Mouse (Mus musculus) liver, adult 2 months (tissue): ENCODE results near the gene Serpina16. TPM values are rescaled to one million over a fixed set of nuclear protein-coding genes. Genes with fewer than 3 reads are reported as not detected.

Experiments used
- DNase-seq: peaks from one replicate; pipeline ENCODE4 v3.0.0-alpha.2; 2011; ENCODE audit warnings: low read depth, low spot score; ENCODE audit errors: extremely low read depth
- H3K27ac ChIP-seq: fragments of 200-500 bp; replicated peaks from 2 replicates; pipeline ENCODE4 v1.5.1; 2012; ENCODE audit warnings: low read depth, mild to moderate bottlenecking, control low read depth, inconsistent platforms, low read length; ENCODE audit not compliant: insufficient read depth
- H3K27me3 ChIP-seq: fragments of 200-500 bp; 2 replicates; pipeline ENCODE4 v1.6.1; 2012; ENCODE audit warnings: mild to moderate bottlenecking, moderate library complexity, low read length, inconsistent platforms; ENCODE audit not compliant: control insufficient read depth, insufficient read depth
- H3K36me3 ChIP-seq: fragments of 200-500 bp; 2 replicates; pipeline ENCODE4 v1.6.1; 2012; ENCODE audit warnings: low read length, inconsistent platforms; ENCODE audit not compliant: control insufficient read depth, insufficient read depth
- H3K4me1 ChIP-seq: fragments of 200-500 bp; 2 replicates; pipeline ENCODE4 v1.6.1; 2011; ENCODE audit warnings: low read length; ENCODE audit not compliant: control insufficient read depth, insufficient read depth
- H3K4me3 ChIP-seq: fragments of 200-500 bp; 2 replicates; pipeline ENCODE4 v1.5.1; 2011; ENCODE audit warnings: low read depth, mild to moderate bottlenecking, control low read depth, low read length, moderate library complexity; ENCODE audit not compliant: insufficient read depth
- H3K79me2 ChIP-seq: fragments of 200-500 bp; 2 replicates; pipeline ENCODE4 v1.6.1; 2012; ENCODE audit warnings: inconsistent platforms, mild to moderate bottlenecking, low read length, moderate library complexity; ENCODE audit not compliant: control insufficient read depth, insufficient read depth
- H3K9ac ChIP-seq: fragments of 200-500 bp; 2 replicates; pipeline ENCODE4 v1.6.1; 2012; ENCODE audit warnings: low read depth, mild to moderate bottlenecking, control low read depth, inconsistent platforms, low read length
- CTCF ChIP-seq: fragments of 200-500 bp; IDR thresholded peaks from 2 replicates; pipeline ENCODE4 v1.5.1; 2011; ENCODE audit warnings: low read depth, low read length, control low read depth
- POLR2A ChIP-seq: fragments of 200-500 bp; IDR thresholded peaks from 2 replicates; pipeline ENCODE4 v1.6.1; 2011; ENCODE audit warnings: low read length, control low read depth; ENCODE audit not compliant: insufficient read depth; ENCODE audit errors: extremely low read depth
- WGBS: fragments of 180-500 bp; shearing (Covaris S2); methylation state at CpG from one replicate; pipeline ENCODE4 v1.1.7; 2018; 5-methylcytosine and 5-hydroxymethylcytosine counted together
- polyA plus RNA-seq: library from polyadenylated mRNA; depleted of rRNA; stranded (reverse); fragments of >200 nt; gene quantifications from 2 replicates; pipeline ENCODE4 v1.2.3, GENCODE M21; 2012
- total RNA-seq: library from RNA; depleted of rRNA; stranded (reverse); fragments of >200 nt; gene quantifications from 2 replicates; pipeline ENCODE4 v1.2.3, GENCODE M21; 2014

Gene Serpina16
- total and polyA plus RNA-seq, 2 experiments: not detected

- no peak for TF ChIP-seq CTCF
- no peak for TF ChIP-seq POLR2A
- H3K27ac ChIP-seq: no peak within 1 kb of the TSS
- H3K4me3 ChIP-seq: no peak within 1 kb of the TSS
- no peaks in the 10 kb centered on the region for H3K79me2 ChIP-seq
- H3K4me1 ChIP-seq: no peaks in the 10 kb centered on the region
- H3K36me3 ChIP-seq: no peaks in the 10 kb centered on the region
- H3K9ac ChIP-seq: no peak within 1 kb of the TSS
- H3K27me3 ChIP-seq: no peaks in the 10 kb centered on the region
- WGBS: 93% methylated on average over 8 of the region's 8 CpGs
- DNase-seq: no peak
These were observed 19.5 kb upstream of the Serpina16 start, which contains the start of gene Serpina1f for GRCm38 (mm10) chr12:103695429-103695828. TSS of gene Serpina1f (minus strand) at chr12:103695529.

DNA sequence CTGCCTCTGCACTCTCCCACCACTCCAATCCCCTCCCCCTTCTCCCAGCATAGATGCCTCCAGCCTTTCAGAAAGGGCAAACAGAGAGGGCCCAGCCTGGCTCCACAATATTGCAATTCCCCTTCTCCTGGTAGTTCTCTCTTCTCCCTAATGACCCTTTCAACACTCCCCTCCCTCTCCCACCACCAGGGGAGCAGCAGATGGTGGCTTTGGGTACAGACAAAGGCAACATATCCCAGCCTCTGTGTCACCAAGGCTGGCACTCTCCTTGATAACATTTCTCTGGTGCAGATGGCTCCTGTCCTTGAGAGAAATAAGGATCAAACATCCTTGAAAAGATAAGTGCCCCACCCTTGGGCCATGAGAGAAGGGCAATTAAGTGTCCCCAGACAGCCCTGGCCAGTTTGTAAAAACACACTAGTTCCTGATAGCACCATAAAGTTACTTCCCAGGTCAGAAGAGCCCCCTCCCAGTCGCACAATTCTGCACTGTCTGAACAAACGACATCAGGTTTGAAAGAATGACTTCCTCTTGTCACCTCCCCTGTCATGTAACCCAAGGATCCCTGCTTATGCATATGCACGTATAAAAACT lies 12.4 kb upstream of the Serpina16 start:
- Histone ChIP-seq H3K9ac (no peak overlapping the region), H3K4me1 (no peaks in the 10 kb centered on the region), H3K79me2 (no peaks in the 10 kb centered on the region), H3K27me3 (no peaks in the 10 kb centered on the region), H3K4me3 (no peak overlapping the region), H3K27ac (no peak overlapping the region), H3K36me3 (no peaks in the 10 kb centered on the region)
- TF ChIP-seq CTCF (no peak), POLR2A (no peak)
- WGBS: 72% methylated on average over 3 of the region's 3 CpGs
- no peak for DNase-seq

DNA sequence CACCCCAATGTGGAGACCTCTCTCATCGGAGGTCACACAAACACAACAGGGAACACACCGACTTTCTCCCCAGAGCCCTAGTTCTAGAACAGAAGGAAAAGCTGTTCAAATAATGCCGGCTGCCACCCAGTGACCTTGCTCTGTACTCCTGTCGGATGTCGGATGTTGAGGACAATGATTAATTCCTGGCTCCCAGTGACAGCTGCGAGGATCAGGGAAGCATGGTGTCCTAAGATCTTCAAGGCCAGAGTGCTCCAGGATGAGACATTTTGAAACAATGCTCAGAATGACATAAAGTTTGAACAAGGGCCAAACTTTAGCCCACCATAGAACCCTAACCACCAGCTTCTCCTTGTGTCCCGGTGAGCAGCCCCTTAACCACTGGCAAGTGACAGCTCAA lies 11.1 kb upstream of the Serpina16 start:
- 23% methylated on average over 7 of the region's 7 CpGs for WGBS
- Histone ChIP-seq H3K27me3 (no peaks in the 10 kb centered on the region), H3K27ac (no peak overlapping the region), H3K9ac (no peak overlapping the region), H3K36me3 (no peaks in the 10 kb centered on the region), H3K4me3 (no peak overlapping the region), H3K79me2 (no peaks in the 10 kb centered on the region), H3K4me1 (peaks cover under 1% of the 10 kb centered on the region; the same call in 1 of the 2 replicates)
- DNase-seq: peak; percentile 27
- TF ChIP-seq CTCF (no peak), POLR2A (no peak)

DNA sequence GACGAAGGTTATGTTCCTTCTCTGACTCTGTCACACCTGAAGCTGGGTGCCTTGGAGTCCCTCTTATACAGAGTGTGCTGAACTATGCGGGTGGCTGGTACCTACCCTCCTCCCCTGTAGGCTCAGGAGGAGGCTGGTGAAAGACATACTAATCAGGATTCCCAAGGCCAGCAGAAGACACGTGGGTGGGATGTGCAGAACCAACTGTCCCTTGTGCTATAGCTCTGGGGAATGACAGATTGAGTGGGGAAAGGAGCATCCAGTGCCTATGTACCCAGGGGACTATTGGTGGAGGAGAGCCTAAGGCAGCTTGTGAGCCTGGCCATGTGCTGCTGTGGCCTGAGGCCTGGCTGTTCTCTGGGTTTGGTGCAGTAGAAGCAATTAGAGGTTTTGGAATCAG lies 10.1 kb upstream of the Serpina16 start:
- DNase-seq: no peak
- Histone ChIP-seq H3K9ac (no peak overlapping the region), H3K27me3 (no peaks in the 10 kb centered on the region), H3K27ac (no peak overlapping the region), H3K79me2 (no peaks in the 10 kb centered on the region), H3K36me3 (no peaks in the 10 kb centered on the region), H3K4me1 (peaks cover 9% of the 10 kb centered on the region), H3K4me3 (no peak overlapping the region)
- TF ChIP-seq CTCF (no peak), POLR2A (no peak)
- 86% methylated on average over 3 of the region's 3 CpGs for WGBS

- Histone ChIP-seq H3K36me3 (no peaks in the 10 kb centered on the region), H3K9ac (no peak overlapping the region), H3K4me3 (no peak overlapping the region), H3K79me2 (no peaks in the 10 kb centered on the region), H3K27ac (no peak overlapping the region), H3K27me3 (no peaks in the 10 kb centered on the region), H3K4me1 (peaks cover 15% of the 10 kb centered on the region)
- WGBS: 68% methylated on average over 3 of the region's 3 CpGs
- no peak for DNase-seq
- TF ChIP-seq CTCF (no peak), POLR2A (no peak)
These were observed 9.4 kb upstream of the Serpina16 start for GRCm38 (mm10) chr12:103685386-103685785.

DNA sequence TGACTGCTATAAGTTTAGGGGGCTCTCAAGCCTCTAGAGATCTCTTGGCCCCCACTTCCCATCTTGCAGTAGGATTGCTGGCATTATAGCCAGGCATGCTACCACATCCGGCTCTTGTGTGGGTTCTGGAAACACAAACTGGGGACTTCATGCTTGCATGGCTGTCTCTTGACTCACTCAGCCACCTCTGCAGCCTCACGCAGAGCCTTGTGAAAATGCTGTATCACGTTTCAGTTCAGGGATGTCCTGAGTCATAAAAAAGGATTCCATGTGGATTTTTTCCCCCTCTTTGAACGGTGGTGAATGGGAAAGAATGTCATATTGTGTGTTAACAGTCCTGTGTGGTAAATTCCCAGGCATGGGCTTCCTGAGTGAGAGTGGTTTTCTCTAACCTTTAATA lies 7.8 kb upstream of the Serpina16 start:
- DNase-seq: no peak
- Histone ChIP-seq H3K36me3 (no peaks in the 10 kb centered on the region), H3K27ac (no peak overlapping the region), H3K4me1 (peaks cover 16% of the 10 kb centered on the region), H3K27me3 (no peaks in the 10 kb centered on the region), H3K4me3 (no peak overlapping the region), H3K9ac (no peak overlapping the region), H3K79me2 (no peaks in the 10 kb centered on the region)
- TF ChIP-seq CTCF (no peak), POLR2A (no peak)
- 77% methylated on average over 4 of the region's 4 CpGs for WGBS
